Mouse (Mus musculus) mouse trophoblast stem cell (cell line): ENCODE results near the gene Mboat2.

ENCODE experiments used
- in situ Hi-C, 2 experiments: fragments of 300-500 bp; cut with MseI, MboI; formaldehyde crosslinking; loops; 2 replicates in 1 of 2; 3 replicates in 1 of 2; pipeline ENCODE4 v1.15.1; 2025

Gene Mboat2

DNA sequence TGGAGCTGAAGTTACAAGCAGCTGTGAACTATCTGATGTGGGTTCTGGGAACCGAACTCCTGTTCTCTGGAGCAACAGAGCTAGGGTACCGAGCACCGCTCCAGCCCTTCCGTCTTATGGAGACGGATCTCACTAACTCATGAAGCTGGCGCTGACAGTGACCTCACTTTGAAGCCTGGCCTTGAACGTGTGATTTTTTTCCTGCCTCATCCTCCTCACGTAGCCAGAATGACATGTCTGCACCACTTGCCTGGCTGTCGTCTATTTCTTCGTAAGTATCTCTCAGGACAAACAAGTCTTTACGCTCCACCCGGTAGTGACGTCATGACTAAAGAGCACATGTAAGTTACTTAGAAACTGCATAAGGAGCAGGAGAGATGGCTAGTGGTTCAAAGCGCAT lies 116.4 kb downstream of the Mboat2 start:
- in situ Hi-C loops = no loop called here

DNA sequence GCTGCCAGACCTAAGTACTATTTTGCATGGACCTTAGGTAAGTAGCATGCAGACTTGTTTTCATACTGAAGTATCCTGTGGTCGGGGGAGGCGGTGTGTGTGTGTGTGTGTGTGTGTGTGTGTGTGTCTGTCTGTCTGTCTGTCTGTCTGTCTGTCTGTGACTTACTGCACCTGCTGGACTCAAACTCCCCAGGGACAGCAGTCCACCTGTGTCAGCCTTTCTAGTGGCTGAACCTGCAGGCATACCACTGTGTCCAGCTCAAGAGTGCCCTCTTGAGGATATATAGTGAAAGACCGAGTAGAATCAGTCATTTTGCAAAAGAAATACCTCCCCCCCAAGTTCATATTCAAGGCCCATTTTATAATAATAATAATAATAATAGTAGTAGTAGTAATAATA lies 117.7 kb downstream of the Mboat2 start:
- in situ Hi-C loops = no loop called here

DNA sequence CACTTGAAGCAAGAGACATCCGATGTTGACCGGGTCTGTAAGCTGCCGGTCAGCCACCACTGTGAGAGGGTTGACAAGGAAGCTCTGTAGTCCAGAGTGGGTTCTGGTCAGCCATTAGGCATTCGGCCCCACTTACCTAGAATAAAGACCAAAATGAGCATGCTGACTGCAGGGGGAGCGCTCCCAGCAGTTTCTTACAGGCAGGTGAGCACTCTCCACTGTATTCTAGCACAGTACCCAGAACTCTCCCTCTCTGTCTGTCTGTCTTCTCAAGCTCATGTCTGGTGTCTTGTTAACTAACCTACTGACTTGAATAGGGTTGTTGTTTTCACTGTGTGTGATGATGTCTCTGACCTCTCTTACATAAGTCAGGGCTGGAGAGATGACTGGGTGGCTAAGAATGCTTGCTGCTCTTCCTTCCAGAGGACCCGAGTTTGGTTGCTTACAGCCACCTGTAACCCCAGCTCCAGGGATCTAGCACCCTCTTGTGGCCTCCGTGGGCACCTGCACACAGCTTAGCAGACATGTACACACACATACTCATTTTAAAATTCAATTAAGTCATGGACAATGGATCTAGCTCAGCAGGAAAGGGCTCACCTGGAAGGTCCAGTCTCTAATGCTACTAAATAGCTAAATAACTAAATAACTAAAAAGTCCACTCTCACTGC lies 119.8 kb downstream of the Mboat2 start:
- in situ Hi-C loops = loop anchor here (5.0 kb wide), 1 partner anchor 233 kb away; no protein-coding TSS in a partner anchor

DNA sequence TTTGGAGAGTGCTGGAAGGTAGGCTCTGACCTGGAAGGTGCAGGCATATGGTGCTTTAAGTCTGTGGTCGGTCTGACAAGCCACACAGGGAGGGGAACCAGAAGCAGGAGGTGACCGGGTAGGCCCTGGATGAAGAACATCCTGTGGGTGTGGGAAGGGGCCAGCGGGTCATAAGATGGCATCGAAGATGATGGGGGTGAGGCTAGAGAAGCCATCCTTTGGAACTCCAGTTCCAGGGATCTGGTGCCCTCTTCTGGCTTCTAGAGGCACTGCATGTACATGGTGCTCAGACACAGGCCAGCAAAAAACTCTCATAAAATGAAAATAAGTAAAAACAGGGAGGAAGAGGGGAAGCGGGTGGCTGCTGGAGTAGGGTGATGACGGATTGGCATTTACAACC lies 121.5 kb downstream of the Mboat2 start:
- in situ Hi-C loops = loop anchor here (5.0 kb wide), 1 partner anchor 235 kb away; no protein-coding TSS in a partner anchor

DNA sequence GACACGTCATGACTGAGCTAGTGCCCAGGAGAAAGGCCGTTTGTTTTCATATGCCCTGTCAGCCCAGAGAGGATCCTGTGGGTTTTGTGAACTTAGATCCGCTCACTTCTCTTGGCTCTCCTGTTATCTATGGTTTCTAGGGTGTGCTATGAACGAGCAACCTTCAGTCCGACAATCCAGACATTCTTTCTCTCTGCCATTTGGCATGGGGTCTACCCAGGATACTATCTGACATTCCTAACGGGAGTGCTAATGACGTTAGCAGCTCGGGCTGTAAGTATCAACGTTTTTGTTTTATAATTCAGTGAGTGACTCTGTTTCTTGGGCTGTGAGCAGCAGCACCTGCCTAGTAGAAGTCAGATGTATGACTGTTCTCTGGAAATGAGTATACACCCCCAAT lies 124.5 kb downstream of the Mboat2 start:
- in situ Hi-C loops = no loop called here

DNA sequence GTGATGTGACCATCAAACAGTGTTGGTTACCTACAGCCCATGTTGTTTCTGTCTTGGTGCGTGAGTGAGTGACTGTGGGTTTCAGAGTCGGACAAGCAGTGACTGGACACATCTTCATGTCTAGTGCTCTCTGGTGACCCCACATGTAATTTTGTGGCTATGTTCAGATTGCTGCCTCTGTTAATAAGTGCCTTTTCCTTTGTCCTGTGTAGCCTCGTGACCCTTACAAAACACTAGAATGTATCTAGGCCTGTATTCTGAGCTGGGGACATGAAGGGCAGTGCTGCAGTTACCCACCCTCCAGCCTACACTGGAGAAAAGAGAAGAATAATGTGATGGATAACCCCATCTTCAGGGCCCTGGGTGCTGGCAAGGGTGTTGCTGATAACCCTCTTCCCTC lies 127.8 kb downstream of the Mboat2 start:
- in situ Hi-C loops = no loop called here

DNA sequence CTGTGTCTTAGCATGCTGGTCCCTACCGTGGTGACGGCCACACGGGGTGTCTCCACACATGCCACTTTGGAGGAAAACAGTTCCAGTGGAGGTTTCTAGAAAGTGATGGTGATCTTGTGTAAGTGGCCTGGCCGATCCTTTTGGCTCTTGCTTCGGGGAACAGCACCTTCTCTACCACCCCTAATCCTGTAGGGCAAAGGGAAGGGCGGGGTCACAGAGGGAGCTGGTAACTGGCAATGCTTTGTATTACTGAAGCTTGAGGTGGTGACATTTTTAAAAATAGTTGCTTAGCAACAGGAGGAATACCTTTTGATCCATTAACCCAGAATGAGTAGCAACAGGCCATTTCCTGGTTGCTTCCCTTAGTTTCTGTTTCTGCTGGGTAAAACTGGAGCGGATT lies 131.1 kb downstream of the Mboat2 start:
- in situ Hi-C loops = no loop called here

DNA sequence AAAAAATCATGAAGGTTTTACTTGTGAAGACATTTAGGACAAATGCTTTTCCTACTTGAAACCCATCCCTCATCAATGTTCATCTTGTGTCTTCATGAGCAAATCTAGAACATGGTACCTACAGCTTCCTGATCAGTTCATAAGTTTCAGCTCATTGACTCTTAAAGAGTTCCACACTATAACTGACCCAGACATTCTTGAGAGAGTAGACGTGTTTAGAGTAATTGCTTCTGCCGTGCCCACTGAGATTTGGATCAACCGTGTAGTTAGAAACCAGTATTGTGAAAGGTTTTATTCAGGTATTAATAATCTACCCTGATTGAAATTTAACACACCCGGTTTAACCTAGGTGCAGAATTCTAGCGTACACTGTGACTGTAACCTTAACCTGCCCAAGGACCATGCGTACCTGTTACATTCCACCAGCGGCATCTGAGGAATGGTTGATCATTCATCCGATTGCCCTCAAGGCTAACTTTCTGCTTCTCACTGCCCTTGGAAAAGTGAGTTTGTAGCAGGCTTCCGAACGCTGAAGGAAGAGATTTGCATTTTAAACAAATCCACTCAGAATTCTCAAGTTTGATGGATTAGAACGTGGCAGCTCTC lies 131.8 kb downstream of the Mboat2 start:
- in situ Hi-C loops = no loop called here

DNA sequence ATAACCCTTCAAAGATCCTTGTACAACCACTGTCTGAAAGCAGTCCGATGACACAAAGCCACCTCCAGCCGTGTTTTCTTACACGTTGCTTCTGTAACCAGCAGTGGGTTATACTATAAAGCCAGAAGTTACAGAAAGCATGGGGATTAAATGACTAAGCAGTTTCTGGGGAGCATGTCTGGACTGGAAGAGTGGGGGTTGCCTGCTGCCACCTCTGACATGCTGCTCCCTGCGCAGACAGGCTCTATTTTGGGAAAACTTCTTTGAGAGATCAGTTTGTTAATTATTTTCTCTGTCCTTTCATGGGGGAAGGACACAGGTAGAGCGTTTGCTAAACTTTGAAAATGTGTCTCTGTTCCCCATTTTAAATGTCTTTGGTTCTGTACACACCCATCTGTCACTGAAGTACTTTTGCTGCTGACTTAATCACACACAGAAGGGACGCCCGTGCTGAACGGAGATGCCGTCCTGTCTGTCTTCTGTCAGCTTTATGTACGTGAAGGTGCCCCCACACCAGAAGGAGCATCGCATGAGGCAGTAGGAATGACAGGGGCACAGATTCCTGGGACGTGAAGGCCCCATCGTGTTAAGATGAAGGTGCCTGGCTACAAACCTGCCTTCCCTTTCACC lies 132.8 kb downstream of the Mboat2 start:
- in situ Hi-C loops = no loop called here

DNA sequence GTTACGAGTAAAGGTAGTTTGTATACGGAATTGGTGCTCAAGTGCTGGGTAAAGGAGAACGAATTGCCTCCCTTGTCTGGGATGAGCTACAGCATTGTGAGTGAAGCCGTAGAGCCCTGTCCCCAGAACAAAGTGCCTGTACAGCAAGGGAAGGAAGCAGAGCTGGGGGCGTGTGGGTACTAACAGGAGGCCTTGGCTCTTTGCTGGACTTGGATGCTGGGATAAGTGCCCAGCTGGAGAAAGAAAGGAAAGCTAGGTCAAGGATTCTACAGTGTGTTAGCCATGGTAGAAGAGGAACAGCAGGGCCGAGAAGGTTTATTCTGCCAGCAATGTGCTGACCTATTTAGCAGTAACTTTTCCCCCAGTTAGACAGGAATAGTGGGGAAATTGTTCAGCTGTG lies 134.7 kb downstream of the Mboat2 start:
- in situ Hi-C loops = no loop called here

DNA sequence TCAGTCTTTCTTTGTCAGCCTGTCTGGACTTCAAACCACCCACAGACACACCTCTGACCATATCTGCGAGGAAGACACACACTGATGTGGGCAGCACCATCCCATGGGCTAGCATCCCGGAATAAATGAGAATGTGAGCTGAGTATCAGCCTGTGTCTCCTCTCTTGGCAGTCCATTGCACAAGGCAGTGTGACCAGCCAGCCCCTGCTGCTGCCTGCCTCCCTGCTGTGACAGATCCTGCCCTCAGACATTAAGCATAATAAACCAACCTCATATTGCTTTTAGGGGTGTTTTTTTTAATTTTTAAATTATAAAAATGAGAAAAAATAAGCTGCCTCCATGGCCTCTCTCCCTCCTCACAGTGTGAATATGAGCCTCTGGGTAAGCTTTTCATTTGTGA lies 135.4 kb downstream of the Mboat2 start:
- in situ Hi-C loops = no loop called here

DNA sequence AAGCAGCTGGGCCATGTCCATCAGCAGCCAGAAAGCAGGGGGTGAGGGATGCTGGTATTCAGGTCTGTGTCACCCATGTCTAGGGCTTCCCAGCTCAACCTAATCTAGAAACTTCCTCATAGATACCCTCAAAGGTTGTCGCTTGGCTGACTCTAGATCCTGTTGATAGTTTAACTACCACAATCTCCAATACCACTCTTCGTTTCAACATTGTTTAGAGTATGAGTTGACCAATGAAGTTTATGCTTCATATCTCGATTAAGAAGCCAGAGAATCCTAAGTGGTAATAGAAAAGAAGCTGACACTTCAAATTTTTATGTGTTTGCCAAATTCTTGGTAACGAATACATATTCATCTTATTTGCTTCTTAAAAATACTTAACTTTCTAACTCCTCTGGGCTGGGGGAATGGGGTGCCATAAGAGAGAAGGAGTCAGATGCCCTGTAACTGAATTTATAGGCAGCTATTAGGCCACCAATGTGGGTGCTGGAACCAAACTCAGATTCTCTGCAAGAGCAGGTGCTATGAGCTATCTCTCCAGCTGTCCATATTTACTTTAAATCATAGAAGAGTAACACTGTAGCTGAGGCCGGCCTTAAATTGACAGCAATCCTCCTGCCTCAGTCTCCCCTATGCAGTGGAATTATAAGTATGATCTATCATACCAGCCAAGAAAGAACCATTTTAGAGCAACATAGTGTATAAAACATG lies 141.0 kb downstream of the Mboat2 start:
- in situ Hi-C loops = no loop called here

DNA sequence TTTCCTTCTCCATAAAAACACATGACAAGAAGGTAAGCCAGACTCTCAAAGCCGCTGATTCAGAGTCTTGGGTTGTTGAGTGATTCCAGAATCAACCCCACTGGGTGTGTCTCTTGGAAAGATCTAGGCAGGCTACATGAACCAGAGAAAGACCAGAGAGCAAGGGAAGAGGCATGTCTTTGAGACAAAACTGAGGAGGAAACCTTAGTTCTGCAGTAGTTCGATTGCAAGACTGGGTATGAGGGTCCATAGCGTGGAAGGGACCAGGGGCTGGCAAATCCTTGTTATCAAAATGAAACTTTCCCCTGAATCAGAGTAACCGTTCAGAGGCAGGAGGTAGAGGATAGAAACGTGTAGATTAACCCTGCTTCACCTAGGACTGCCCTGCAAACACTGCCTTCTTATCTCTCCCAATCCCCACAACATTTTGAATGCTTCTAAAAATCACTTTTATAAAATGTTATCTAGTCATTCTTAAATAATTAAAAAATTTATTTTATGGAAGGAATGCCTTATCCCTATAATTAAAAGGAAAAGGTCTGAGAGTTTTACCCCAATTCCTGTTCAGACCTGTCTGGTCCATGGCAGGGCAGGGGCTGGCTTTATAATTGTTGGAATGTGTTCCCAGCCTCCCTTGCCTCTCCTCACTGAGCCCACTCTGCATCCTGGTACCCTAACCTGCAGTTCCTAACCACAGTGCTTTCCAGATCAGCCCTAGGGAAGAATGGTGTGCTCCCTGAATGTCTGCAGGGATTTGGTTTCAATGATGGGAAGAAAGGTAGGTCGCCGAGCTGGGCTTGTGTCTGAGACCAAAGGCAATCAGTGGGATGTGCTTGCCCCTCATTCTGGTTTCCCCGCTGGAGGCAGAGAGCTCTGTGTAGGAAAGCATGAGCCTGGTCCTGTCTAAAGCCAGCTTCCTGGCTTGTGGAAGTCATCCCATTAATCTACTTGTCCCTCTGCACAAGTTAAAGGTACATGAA lies 142.0 kb downstream of the Mboat2 start:
- in situ Hi-C loops = no loop called here

DNA sequence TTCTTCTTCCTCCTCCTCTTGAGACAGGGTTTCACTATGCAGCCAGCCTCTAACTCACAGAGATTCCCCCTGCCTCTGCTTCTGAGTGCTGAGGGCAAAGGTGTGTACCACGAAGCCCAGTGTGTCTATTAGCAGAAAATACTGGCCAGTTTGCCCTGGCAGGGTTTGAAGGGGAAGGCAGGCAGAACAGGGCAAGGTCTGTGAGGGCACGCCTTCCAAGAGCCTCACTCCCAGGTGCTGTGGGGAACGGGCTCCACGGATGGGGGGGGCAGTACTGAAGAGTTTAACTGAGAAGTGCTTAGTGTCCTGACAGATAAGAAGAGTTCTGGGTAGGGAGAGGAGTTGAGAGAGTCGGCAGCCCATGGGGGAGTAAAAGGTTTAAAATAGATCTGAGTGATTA lies 142.9 kb downstream of the Mboat2 start:
- in situ Hi-C loops = no loop called here

DNA sequence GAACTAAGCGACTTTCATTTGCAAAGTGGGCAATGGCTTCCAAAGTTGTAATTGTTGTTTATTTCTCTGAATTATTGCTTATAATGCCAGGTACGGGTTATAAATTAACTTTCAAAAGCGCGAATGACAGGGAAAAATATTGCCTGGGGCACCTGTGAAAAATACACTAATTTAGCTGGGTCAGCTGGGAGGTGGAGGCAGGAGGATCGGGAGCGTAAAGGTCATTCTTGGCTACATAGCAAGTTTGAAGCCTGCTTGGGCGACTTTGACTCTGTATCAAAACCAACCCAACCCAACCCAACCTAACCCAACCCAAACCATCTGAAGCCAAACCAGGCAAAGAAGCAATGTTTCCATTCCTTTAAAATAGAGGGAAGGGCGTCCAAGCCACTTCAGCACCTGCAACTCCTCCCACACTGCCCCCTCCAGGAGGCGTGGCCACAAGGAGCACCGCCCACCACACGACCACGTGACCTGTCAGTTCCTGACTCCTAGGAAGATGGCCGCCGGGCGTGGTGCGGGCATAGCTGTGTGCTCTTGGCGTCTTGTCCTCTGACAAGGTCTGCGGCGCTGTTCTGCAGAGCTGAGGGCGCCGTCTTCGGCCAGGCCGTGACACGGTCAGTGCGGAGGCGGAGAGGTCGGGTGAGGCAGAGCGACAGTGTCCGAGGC lies 143.9 kb downstream of the Mboat2 start, which contains the start of gene Kidins220:
Gene Kidins220 (plus strand): TSS at position 480 of the 669 bp plus-strand sequence.
- in situ Hi-C loops = no loop called here

DNA sequence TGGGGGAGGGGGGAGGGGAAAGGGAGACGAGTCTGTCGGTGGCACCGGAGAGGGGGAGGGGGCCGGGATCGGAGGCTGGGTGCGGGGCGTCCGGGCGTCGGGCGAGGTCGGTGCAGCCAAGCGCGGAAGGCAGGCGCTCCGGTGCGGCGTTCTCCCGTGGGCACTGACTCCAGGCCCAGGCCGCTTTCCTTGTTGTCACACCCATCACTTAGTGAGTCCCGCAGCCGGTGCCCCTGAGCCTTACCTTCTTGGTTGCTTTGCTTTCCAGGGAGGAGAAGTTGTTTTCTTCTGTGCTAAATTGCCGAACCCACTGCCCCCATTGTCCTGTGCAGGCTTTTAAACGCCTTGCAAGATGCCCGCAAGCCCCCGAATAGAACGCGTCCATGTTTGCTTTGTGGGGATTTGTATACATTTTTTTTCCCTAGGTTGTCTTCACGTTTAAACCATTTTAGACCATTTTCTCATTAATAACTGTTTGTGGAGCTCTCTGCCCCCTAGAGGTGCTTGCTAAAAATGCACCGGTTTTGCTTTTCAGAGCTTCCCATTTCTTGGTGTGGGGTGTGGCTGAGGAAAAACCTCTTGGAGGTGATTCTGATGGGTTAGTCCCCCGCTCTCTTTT lies 144.5 kb downstream of the Mboat2 start:
- in situ Hi-C loops = no loop called here

DNA sequence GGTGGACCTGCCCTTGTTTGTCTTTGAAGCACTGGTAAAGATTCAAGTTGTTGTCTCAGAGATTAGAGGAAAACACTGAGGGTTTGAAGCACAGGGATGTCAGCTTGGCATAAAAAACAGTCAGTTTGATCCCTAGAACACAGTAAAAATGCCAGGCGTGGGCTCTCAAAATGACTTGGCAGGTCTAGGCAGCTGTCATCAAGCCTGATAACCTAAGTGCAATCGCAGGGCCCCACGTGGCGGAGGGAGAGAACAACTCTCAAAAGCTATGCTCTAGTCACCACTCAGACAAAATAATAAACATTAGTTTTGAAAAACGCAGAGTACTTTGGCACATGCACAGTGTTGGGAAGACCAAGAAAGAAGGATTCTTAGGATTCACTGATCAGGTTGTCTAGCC lies 154.5 kb downstream of the Mboat2 start:
- in situ Hi-C loops = no loop called here

DNA sequence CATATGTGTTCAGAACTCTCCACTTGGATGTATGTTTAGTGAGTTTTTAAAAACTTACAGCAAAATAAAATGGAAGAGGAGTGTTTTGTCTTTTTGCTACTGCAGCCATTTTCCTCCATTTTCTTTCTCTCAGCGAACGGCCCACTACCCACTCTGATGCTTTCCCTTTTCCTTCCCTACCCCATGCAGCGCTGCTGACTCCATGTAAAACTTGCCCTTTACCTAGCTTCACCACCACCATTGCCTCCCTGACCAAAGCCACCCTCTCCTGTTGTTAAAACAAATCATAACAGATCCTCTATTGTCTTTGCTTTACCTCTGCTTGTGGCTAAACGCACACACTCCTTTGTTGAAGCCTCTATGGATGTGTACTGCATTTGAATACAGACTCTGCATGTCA lies 164.7 kb downstream of the Mboat2 start:
- in situ Hi-C loops = no loop called here

DNA sequence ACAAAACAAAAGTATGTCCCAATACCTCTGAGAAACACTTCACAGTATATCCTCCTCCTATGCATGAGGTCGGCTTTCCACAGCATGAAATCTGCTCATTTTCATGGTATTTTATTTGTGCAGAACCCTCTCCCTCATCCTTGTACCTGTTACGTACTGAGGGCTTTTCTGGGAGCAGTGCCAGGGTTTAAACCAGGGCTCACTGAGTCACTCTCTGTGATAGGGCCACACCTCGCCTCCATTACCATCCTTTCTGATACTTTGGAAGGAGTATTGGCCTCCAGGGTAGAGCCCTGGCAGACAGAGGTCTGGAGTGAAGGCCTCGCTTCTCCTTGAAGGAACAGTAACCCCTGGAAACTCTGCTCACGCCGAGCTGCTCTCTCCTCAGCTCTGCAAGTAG lies 174.7 kb downstream of the Mboat2 start:
- in situ Hi-C loops = no loop called here

DNA sequence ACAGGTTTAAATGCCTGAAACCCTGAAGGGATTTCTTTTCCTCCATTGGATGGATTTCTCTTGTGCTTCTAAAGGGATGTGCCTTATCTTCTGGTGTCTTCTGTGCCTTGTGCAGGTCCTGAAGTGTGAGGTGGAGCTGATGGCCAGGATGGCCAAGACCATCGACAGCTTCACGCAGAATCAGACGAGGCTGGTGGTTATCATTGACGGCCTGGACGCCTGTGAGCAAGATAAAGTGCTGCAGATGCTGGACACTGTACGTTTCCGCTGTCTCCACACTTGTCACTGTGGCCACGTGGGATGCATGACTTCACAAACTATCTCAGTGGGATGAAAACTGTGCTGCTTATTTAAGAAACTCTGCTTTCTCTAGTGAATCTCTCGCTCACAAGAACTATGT lies 179.3 kb downstream of the Mboat2 start:
- in situ Hi-C loops = no loop called here
